Mouse (Mus musculus) spleen, adult 2 months (tissue): ENCODE measurements around the gene Slc24a3. TPM values are rescaled to one million over a fixed set of nuclear protein-coding genes. Genes with fewer than 3 reads are reported as not detected.

Experiments used
- DNase-seq, 2 experiments: peaks; one replicate each; pipeline versions ENCODE4 v3.0.0 to v3.0.0-alpha.2; 2012 to 2021; ENCODE audit warnings: low spot score in 2 of 2, low read depth in 1 of 2
- H3K27ac ChIP-seq: fragments of 200-500 bp; 2 replicates; pipeline ENCODE4 v1.5.1; 2012; ENCODE audit warnings: low read length, inconsistent platforms; ENCODE audit not compliant: insufficient read depth
- H3K27me3 ChIP-seq: fragments of 200-500 bp; 2 replicates; pipeline ENCODE4 v1.6.1; 2012; ENCODE audit warnings: mild to moderate bottlenecking, moderate library complexity, low read length, inconsistent platforms; ENCODE audit not compliant: control insufficient read depth, insufficient read depth
- H3K36me3 ChIP-seq: fragments of 200-500 bp; 2 replicates; pipeline ENCODE4 v1.6.1; 2012; ENCODE audit warnings: mild to moderate bottlenecking, low read length, inconsistent platforms; ENCODE audit not compliant: control insufficient read depth, insufficient read depth
- H3K4me1 ChIP-seq: fragments of 200-500 bp; 2 replicates; pipeline ENCODE4 v1.6.1; 2011; ENCODE audit warnings: inconsistent platforms; ENCODE audit not compliant: control insufficient read depth, insufficient read depth, insufficient read length
- H3K4me3 ChIP-seq: fragments of 200-500 bp; 2 replicates; pipeline ENCODE4 v1.5.1; 2011; ENCODE audit warnings: mild to moderate bottlenecking, inconsistent platforms; ENCODE audit not compliant: insufficient read depth, insufficient read length; ENCODE audit errors: extremely low read depth
- CTCF ChIP-seq: fragments of 200-500 bp; IDR thresholded peaks from 2 replicates; pipeline ENCODE4 v1.5.1; 2011; ENCODE audit warnings: mild to moderate bottlenecking, inconsistent platforms; ENCODE audit not compliant: insufficient read depth, insufficient read length, insufficient replicate concordance; ENCODE audit errors: extremely low read depth
- POLR2A ChIP-seq: fragments of 200-500 bp; IDR thresholded peaks from 2 replicates; pipeline ENCODE4 v1.6.1; 2011; ENCODE audit warnings: low read depth, low read length, inconsistent platforms
- WGBS: fragments of 180-500 bp; shearing (Covaris S2); methylation state at CpG from one replicate; pipeline ENCODE4 v1.1.7; 2018; 5-methylcytosine and 5-hydroxymethylcytosine counted together
- polyA plus RNA-seq: library from polyadenylated mRNA; depleted of rRNA; stranded (reverse); fragments of >200 nt; gene quantifications from 2 replicates; pipeline ENCODE4 v1.2.3, GENCODE M21; 2012

Gene Slc24a3
- polyA plus RNA-seq, 1 experiment, result 1.9 TPM

GRCm38 (mm10) chr2:145457106-145457747 lies 289.7 kb downstream of the Slc24a3 start:
- Histone ChIP-seq H3K27me3 (no peaks in the 10 kb centered on the region), H3K4me1 (no peaks in the 10 kb centered on the region), H3K27ac (no peak overlapping the region), H3K36me3 (no peaks in the 10 kb centered on the region), H3K4me3 (no peak overlapping the region)
- WGBS, result 72% methylated on average over 8 of the region's 8 CpGs
- TF ChIP-seq CTCF (no peak), POLR2A (no peak)
- DNase-seq, result no peak

GRCm38 (mm10) chr2:145460854-145461423 lies 293.4 kb downstream of the Slc24a3 start:
- no peak for TF ChIP-seq CTCF
- TF ChIP-seq POLR2A, result no peak
- WGBS, result 71% methylated on average over 3 of the region's 3 CpGs

GRCm38 (mm10) chr2:145462253-145462652 lies 294.7 kb downstream of the Slc24a3 start:
- Histone ChIP-seq H3K4me1 (no peaks in the 10 kb centered on the region), H3K27me3 (no peaks in the 10 kb centered on the region), H3K4me3 (no peak overlapping the region), H3K36me3 (no peaks in the 10 kb centered on the region), H3K27ac (no peak overlapping the region)
- no peak for DNase-seq
- TF ChIP-seq CTCF (no peak), POLR2A (no peak)
- 71% methylated on average over 2 of the region's 2 CpGs for WGBS

More at GRCm38 (mm10) chr2:145460854-145461423, 293.4 kb downstream of the Slc24a3 start:
- Histone ChIP-seq H3K4me3 (no peak overlapping the region), H3K4me1 (no peaks in the 10 kb centered on the region), H3K27me3 (no peaks in the 10 kb centered on the region), H3K27ac (no peak overlapping the region), H3K36me3 (no peaks in the 10 kb centered on the region)
- no peak for DNase-seq

GRCm38 (mm10) chr2:145468701-145469325 lies 301.3 kb downstream of the Slc24a3 start:
- Histone ChIP-seq H3K27me3 (no peaks in the 10 kb centered on the region), H3K4me1 (no peaks in the 10 kb centered on the region), H3K4me3 (no peak overlapping the region), H3K27ac (no peak overlapping the region), H3K36me3 (no peaks in the 10 kb centered on the region)
- WGBS, result 86% methylated on average over 5 of the region's 5 CpGs
- DNase-seq, result no peak
- TF ChIP-seq CTCF (no peak), POLR2A (no peak)

- no peaks in the 10 kb centered on the region for H3K27me3 ChIP-seq
- H3K36me3 ChIP-seq, result no peaks in the 10 kb centered on the region
- DNase-seq, result no peak
- no peak for TF ChIP-seq POLR2A
- no peak for TF ChIP-seq CTCF
- H3K4me3 ChIP-seq, result no peak overlapping the region
- no peaks in the 10 kb centered on the region for H3K4me1 ChIP-seq
- no peak overlapping the region for H3K27ac ChIP-seq
- 83% methylated on average over 2 of the region's 2 CpGs for WGBS
These were observed 309.9 kb downstream of the Slc24a3 start for GRCm38 (mm10) chr2:145477484-145477883.

GRCm38 (mm10) chr2:145479676-145480075 lies 312.1 kb downstream of the Slc24a3 start:
- 78% methylated on average over 2 of the region's 2 CpGs for WGBS
- no peak overlapping the region for H3K27ac ChIP-seq
- no peaks in the 10 kb centered on the region for H3K4me1 ChIP-seq
- no peaks in the 10 kb centered on the region for H3K27me3 ChIP-seq
- H3K4me3 ChIP-seq, result no peak overlapping the region
- H3K36me3 ChIP-seq, result no peaks in the 10 kb centered on the region
- TF ChIP-seq CTCF, result no peak
- no peak for TF ChIP-seq POLR2A
- DNase-seq, result no peak

- Histone ChIP-seq H3K4me3 (no peak overlapping the region), H3K36me3 (no peaks in the 10 kb centered on the region), H3K27ac (no peak overlapping the region), H3K27me3 (no peaks in the 10 kb centered on the region), H3K4me1 (no peaks in the 10 kb centered on the region)
- DNase-seq, result no peak
- TF ChIP-seq POLR2A (no peak), CTCF (no peak)
These were observed 332.7 kb downstream of the Slc24a3 start for GRCm38 (mm10) chr2:145500231-145500630.
